Mouse (Mus musculus): Measurements from ENCODE around the gene Ppp1r13b.

The Ppp1r13b gene

DNA sequence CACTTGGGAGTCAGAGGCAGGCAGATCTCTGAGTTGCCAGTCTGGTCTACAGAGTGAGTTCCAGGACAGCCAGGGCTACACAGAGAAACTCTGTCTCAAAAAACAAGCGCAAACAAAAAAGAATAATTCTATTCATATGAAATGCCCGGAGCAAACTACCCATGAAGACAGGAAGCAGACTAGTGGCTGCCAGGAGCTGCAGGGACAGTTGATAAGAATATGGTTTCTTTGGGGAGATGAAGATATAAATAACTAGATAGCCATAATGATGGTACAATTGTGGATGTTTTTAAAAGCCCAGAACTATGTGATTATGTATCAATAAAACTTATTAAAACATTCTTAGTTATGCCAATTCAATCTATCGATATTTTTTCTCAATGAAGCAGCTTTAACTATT is 25.9 kb downstream of the Ppp1r13b start:
- DNase-seq (ENCODE audit: low read depth, low spot score), result no peak

DNA sequence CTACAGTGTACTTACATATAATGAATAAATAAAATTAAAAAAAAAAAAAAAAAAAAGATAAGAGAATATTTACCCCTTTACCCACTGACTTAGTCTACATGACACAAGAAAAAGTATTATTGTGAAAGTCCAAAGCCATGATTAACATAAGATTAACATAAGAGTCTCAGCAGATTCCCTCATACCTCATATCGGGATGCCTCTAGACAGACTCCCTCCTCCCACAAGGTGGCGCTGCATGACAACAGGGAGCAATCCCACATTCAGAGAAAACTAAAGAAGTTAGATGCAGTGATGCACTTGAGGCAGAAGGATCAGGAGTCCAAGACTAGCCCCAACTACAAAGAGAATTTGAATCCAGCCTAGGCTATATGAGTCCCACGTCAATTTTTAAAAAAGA is 29.7 kb downstream of the Ppp1r13b start:
- DNase-seq (ENCODE audit: low read depth, low spot score), result peak; percentile 48

DNA sequence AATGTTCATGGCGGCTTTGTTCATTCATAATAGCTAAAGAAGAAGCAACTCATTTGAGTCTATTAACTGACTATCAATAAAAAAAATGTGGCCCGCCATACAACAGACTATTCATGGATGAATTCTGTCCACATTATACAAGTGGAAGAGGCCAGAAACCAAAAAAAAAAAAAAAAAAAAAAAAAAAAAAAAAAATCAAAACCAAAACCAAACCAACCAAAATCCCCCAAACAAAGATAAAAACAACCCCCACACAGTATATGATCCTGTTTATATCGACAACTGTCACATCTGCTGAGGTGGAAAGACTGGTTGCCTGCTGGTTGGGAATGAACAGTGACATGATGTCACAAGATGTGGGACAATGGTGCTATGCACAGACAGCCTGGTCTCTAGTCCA is 32.4 kb downstream of the Ppp1r13b start:
- DNase-seq (ENCODE audit: low read depth, low spot score), result no peak

DNA sequence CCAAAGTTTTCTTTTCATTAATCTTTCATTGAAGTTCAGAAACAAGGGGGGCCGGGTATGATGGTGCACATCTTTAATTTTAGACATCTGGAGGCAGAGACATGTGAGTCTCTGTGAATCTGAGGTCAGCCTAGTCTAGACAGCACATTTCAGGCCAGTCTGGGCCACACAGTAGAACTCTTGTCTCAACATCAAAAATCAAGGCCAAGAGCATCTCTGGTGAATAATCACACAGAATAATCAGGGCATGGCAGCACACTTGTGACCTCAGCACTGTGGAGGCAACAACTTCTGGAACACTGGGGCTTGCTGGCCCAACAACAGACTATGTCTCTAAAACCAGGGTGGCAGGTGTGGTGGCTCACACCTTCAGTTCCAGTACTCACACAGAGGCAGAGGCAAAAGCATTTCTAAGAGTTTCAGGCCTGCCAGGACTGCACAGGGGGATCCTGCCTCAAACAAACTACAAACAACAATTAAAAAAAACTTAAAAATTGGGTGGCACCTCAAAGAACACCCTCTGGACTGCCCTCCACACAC is 33.2 kb downstream of the Ppp1r13b start:
- no peak for DNase-seq (ENCODE audit: low read depth, low spot score)

DNA sequence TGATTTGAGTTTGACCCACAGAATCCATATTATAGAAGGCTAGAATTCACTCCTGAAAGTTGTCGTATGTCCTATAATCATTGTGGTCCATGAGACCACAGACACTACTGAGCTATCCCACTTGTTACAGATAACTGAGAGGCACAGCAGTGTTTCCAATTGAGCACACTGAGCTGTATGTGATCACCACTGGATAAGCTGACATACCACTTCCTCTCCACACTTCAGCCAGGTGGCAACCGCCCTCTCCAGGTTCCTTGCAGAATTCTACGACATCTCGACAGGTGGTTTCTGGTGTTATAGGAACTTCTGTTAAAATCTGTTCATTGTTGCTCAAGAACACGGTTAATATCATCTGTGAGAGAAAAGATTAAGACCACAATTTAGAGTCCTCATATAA is 35.8 kb downstream of the Ppp1r13b start:
- DNase-seq (ENCODE audit: low read depth, low spot score), result no peak

DNA sequence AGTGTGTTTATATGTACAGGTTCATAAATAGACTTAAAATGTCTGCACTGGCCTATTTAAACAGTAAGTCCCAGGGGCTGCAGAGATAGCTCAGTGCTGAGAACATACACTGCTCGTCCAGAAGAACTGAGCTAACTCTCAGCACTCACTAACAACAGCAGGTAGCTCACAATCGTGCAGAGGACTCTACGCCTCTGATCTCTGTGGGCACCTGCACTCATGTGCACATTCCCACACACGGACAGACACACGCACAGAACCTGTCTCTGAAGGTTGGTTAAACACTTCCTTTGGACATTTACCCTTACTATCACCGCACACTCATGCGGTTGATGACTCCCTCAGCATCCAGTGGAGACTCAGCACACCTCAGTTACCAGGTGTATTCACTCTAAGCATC is 37.1 kb downstream of the Ppp1r13b start:
- no peak for DNase-seq (ENCODE audit: low read depth, low spot score)

DNA sequence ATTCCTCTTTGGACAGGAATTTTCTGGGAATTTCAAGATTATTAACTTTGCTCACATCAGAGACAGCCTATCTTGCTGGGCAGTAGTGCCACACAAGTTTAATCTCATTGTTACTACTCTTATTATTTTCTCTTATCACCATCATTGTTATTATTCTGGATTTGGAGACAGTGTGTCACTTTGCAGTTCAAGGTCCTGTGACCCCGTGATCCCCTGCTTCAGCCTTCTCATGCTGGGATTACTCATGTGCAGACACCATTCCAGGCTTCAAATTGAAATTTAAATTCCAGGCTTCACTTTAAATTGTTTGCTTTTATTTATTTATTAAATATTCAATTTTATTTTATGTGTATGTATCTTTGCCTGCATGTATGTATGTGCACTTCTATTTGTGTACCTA is 38.1 kb downstream of the Ppp1r13b start:
- no peak for DNase-seq (ENCODE audit: low read depth, low spot score)

DNA sequence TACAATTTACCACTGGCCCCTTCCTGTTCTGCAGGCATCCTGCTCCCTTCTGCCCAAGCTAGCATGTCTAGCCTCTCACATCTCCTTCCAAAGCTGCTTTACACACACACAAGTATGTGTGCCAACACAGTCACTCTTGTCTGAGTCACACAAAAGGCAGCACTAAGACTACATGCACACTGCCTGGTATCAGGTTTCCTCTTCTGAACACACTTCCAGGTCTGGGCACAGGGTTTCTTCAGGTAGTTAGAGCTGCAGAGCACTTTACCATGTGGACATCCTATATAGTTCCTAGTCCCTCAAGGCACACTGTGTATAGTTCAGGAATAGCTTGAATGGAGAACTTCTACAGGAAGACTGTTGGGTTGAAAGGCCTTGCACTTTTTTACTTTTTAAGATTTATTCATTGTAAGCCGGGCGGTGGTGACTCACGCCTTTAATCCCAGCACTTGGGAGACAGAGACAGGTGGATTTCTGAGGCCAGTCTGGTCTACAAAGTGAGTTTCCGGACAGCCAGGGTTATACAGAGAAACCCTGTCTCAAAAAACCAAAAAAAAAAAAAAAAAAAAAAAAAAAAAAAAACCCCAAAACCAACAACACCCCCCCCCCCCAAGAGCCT is 43.6 kb downstream of the Ppp1r13b start:
- DNase-seq (ENCODE audit: low read depth, low spot score), result no peak

DNA sequence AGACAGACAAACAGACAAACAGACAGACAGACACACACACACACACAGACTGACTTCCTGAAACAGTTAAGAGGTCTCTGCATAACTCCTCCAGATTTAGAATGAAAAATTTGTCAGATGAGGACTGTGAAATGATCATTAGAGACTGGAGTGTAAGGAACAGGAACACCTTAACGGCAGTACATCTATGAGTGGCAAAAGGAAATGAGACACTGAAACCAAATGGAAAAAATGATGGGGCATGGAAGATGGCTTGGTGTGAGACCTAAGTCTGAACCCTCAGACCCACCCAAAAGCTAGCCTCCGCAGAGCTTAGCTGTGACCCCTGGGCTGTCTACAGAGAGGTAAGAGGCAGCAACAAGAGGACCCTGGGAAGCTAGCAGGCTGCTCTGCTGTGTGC is 52.5 kb downstream of the Ppp1r13b start:
- DNase-seq (ENCODE audit: low read depth, low spot score), result no peak

DNA sequence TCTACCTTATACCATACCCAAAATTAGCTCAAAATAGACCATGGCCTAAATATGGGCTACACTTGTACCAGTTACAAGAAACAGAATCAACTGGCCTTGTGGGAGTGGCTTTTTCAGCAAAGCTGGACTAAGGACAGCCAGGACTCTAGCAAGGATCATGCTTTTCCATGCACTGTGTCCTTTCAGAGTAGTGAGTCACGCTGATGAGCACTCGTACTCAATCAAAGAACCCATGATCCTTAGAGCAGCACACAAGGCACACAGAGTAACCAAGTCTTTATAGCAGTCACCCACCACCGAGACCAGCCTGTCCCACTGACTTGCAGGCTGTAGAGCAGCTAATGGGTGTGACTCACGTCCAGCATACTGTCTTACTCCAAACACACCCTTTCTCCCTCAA is 54.4 kb downstream of the Ppp1r13b start:
- no peak for DNase-seq (ENCODE audit: low read depth, low spot score)

DNA sequence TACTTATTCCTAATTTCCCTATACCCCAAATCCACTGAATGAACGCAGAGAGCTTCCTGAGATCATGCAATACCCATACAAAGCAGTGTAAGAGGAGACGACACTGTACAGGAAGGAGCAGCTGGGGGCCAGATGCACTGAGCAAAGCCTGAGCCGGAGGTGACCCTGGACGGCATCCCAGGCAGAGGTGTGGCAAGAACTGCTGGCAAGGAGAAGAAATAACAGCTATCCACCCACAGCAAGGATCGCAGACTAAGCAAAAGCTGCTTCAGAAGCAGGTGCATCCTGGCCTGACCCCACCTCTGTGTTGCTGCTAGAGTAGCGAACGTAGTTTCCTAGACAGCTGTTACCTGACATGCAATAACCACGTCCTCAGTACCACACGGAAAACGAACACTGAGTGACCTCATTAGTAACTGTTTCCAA is 54.9 kb downstream of the Ppp1r13b start:
- no peak for DNase-seq (ENCODE audit: low read depth, low spot score)

DNA sequence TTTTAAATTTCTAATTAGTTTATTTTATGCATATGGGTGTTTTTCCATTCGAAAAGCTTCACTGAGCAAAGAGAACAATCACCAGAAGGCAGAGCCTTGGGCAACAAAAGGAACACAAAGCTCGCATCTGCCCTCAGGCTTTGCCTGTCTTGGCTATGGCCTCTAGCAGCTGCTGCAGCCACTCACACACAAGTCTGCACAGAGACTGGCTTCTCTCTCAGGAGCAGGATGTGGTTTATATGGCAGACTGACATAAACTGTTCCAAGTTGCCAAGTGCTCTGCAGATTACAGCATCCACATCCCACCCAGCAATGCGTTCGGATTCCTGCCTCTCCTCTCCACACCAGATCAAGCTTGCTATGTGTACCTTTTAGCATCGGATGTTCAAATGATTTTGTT is 56.2 kb downstream of the Ppp1r13b start:
- no peak for DNase-seq (ENCODE audit: low read depth, low spot score)

DNA sequence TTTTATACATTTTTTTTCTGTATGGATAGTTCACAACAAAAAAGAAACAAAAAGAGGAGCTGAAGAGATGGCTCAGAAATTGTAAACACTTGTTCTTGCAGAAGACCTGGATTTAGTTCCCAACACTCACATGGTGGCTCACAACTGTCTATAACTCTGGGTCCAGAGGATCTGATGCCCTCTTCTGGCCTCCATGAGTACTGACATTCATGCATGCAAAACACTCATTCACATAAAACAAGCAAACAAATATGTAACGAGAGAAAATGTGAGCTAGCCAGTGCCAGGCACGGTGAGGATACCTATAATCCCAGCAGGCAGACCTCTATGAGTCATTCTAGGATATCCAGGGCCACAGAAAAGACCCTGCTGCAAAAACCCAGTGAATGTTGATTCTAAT is 56.7 kb downstream of the Ppp1r13b start:
- no peak for DNase-seq (ENCODE audit: low read depth, low spot score)

DNA sequence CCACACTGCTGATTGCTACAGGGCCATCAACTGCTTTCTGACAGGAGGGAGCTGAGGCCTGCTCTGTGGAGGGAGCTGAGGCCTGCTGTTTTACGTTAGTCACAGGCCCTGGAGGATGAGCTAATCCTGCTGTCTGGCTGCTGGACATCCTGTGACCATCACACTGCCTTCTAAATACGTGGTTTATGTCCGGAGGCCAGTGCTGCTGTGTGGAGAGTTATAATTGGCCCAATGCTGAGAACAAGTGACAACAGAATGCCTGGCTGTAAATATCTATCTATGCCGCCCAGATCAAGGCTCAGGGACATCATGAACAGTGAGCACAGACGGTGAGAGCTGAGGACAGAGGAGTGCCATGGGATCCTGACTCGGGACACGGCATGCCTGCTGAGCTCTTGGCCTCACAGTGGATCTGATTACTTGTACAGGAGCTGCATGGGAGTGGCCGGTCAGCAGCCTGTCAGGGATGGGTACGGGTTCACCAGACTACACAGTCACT is 59.6 kb downstream of the Ppp1r13b start:
- DNase-seq (ENCODE audit: low read depth, low spot score), result no peak

DNA sequence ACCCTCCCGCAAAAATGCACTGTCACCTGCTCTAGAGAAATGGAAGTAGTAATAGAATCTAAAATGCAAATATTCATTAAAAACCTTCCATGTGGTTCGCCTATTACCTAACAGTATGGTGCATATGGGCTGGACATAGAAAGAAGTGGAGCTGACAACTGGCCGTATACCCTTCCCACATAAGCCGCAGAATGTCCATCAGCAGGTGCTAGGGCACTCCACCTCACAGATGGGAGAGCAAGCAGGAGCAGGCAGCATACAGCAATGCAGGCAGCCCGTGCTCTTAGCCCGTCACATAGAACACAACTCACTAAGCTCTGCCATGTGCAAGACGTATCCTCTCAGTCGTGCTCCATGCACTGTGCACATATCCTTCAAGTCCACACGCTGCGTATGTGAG is 61.1 kb downstream of the Ppp1r13b start:
- no peak for DNase-seq (ENCODE audit: low read depth, low spot score)

DNA sequence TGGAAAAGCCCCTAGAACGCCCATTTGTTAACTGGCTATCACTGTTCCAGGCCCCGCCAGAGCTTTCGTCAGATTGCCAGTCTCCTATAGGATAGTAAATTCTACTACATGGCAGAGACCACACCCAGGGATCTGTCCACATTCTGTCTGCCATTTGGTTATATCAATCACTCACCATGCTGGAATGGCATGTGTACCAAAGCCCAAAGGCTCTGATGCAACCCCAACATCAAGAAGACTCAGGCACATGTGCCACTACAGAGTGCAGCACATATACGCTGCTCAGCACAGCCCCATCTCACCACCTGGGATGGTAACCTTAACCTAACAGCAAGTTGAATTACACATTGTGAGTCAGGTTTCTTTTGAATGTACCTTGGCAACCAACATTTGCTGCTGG is 62.0 kb downstream of the Ppp1r13b start:
- no peak for DNase-seq (ENCODE audit: low read depth, low spot score)

DNA sequence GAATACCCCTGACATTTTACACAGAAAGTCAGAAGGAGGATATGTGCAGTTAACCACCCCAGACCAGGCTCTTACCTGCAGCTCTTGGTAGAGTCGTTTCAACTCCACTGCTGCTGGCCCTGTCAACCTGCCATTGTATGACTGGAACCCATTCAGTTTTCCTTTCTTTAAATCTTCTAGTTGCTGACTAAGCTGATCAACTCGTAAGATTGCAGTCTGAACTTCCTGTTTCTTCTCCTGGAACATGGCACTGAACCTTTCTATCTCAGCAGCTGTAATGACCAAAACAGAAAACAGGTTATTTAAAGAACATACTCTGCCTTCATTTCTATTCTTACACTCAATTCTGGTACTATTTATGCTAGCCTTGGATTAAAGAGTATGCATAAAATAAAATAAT is 64.4 kb downstream of the Ppp1r13b start:
- no peak for DNase-seq (ENCODE audit: low read depth, low spot score)

DNA sequence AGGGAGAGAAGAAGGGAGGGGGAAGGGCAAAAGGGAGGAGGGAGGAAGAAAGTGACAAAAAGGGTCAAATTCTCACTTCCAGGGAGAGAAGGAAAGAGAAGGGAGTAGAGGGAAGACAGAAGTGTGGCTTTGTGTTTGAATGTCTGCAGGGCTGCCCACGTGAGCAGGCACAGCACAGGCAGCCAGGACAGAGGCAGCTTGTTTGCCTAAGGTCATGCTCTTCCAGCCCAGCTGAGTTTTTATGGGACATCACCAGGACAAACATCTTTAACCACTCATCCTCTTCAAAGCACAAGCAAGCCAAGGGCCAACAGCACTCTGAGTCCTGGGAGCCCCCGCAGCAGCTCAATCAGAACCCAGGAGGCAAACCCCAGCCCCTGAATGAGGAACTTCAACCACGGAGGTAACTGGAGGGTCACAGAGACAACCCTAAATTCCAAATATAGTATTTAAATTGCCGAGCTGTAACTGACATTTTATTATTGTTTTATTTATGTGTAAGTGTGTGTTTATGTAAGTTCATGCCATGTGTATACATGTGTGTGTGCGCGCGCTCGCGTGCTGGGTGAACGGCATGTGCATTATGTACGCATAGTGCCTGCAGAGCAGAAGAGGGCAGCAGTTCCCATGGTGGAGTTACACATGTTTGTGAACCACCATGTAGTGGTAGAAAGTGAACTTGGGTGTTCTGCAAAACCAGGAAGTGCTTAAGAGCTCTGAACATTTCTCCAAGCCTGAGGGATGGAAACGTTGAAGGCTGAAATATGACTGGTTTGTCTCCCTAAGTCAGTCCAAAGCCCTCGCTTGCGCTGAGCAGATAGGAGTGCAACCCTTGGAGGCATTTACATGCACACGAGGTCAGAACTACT is 65.1 kb downstream of the Ppp1r13b start:
- no peak for DNase-seq (ENCODE audit: low read depth, low spot score)

DNA sequence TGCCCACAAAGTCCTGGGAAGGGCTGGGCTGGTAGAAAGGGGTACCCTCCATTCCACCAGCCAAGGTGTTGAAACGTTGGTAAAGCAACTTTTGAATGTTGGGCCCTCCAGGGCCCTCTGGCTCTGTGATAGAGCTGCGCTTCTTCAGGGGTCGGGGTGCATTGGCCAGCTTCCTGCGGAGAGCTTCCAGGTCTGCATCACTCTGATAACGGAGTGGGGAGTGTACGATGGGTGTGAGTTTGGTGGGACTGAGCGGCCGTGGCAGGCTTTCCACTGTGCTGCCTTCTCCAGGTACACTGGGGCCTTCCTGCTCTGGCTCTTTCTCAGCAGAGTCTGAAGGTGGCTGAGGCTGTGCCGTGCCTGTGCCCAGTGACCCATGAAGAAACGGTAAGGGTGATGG is 74.5 kb downstream of the Ppp1r13b start:
- no peak for DNase-seq (ENCODE audit: low read depth, low spot score)

DNA sequence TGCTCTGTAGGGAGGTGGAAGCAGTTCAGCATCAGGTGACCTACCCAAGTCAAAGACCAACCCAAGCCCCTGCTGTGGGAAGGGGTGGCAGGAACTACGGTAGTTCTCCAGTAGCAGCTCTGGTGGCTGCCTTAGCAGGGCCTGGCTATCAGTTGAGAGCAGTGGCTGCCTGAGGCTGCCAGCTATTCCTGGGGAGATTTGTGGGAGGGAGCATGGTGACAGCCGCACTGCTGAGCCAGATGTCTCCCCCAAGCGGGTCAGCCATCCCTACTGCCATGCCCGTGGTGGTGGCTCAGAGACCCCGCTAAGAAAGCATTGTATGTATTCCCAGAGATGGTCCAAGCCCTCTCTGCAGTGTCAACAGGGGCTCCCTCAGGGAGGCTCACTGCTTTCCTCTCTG is 75.3 kb downstream of the Ppp1r13b start:
- no peak for DNase-seq (ENCODE audit: low read depth, low spot score)

DNA sequence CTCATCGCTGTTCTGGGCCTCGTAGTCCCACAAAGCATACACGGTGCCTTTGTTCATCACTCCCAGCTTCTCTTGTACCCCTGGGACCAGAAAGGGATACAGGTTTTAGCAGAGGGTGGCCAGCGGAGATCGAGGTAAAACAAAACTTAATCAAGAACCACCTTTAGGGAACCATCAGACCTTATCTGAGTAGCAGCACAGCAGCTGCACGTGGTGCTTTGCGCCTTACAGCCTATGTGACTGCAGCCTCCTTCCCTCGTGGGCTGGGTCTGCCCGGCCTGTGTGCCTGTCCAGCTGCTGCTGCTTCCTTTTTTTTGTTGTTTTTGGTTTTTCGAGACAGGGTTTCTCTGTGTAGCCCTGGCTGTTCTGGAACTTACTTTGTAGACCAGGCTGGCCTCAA is 77.5 kb downstream of the Ppp1r13b start:
- no peak for DNase-seq (ENCODE audit: low read depth, low spot score)

DNA sequence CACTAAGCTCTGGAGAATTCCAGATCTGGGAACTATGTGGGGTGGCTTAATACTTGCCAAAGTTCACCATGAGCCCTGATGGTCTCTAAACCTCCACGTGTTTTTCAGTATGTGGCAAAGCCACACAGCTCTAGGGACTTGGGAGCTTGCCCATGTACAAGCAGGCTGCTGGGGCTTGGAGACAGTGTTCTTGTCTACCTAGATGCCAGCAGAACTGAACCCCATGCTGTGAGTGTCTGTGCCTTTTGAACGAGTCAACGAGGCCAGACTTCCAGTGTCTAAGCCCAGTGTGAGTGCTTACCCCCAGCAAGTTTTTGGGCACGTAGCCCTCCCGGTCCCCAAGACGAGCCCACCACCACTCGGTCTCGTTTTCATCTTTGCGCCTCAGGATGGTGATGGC is 78.0 kb downstream of the Ppp1r13b start:
- DNase-seq (ENCODE audit: low read depth, low spot score), result no peak

DNA sequence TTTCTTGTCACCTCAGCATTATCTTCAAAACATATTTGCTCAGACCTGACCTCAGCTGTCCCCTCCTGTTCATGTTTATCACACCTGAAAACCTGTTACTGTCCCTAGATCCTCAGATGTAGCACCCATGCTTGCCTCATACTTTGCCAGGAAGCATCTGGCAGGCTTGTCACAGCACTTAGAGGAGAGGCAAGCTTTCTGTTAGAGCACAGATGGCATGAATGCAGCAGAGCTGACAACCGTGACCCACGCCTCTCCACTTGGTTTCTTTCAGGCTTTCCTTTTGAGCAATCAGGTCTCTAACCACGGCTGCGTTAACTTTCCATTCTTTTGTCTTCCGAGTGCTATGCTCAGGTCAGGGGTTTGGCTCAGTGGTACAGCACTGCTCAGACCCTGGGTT is 78.5 kb downstream of the Ppp1r13b start:
- peak; percentile 65 for DNase-seq (ENCODE audit: low read depth, low spot score)
